8 mouse cellular contexts compared by ENCODE assay signal in genomic region chr10:86778398-86779116, GRCm38 (mm10). TPM values are rescaled to one million over a fixed set of nuclear protein-coding genes. Genes with fewer than 3 reads are reported as not detected.
DNase-seq lines count a peak whose midpoint lies in the region; ATAC-seq lines count a peak whose summit lies in the region.

Gene Nt5dc3, plus strand, starts transcription at chr10:86779005.

- H3K79me2 ChIP-seq in macrophage (ENCODE audit: inconsistent target): peaks cover 45% of the 10 kb centered on the region

- H3K4me1 ChIP-seq in hindbrain, embryonic 16.5 days (ENCODE audit: control insufficient read depth, insufficient read depth, low read depth, low read length): peaks cover 16% of the 10 kb centered on the region

- H3K4me2 ChIP-seq in hindbrain, embryonic 16.5 days (ENCODE audit: low read length): peak within 1 kb of the TSS; percentile 86

- no peaks in the 10 kb centered on the region for H3K9me3 ChIP-seq in hindbrain, embryonic 16.5 days (ENCODE audit: control insufficient read depth, low read length)

- peak; percentile 96 for ATAC-seq in hindbrain, embryonic 16.5 days

- peak within 1 kb of the TSS; percentile 88 for H3K4me3 ChIP-seq in hindbrain, embryonic 16.5 days (ENCODE audit: low read length)
- peak within 1 kb of the TSS; percentile 84 for H3K4me3 ChIP-seq in macrophage (ENCODE audit: inconsistent target)

- peak; percentile 89 for DNase-seq in WW6 (ENCODE audit: low read depth, low spot score)
- DNase-seq in cerebellum, postnatal 4 days (ENCODE audit: low spot score in 2 of 2): peak; percentile 81 to 93
- peak; percentile 98 for DNase-seq in gastrocnemius, adult 18-20 months (ENCODE audit: low spot score)
- peak; percentile 91 to 93 for DNase-seq in left cerebral cortex, adult 18-20 months (ENCODE audit: low spot score in 2 of 2)
- DNase-seq in right cerebral cortex, adult 18-20 months: peak; percentile 95
- peak; percentile 84 for DNase-seq in urinary bladder, postnatal 10 days (ENCODE audit: low spot score)

- WGBS in hindbrain, embryonic 16.5 days: under 1% methylated on average over 44 of the region's 44 CpGs
- WGBS in macrophage (ENCODE audit: missing documents): under 1% methylated on average over 43 of the region's 44 CpGs

- H3K27me3 ChIP-seq in hindbrain, embryonic 16.5 days (replicated peaks; ENCODE audit: control insufficient read depth, insufficient read depth, low read length): no peaks in the 10 kb centered on the region

- no peaks in the 10 kb centered on the region for H3K36me3 ChIP-seq in hindbrain, embryonic 16.5 days (ENCODE audit: control insufficient read depth, insufficient read depth, low read length)
- no peaks in the 10 kb centered on the region for H3K36me3 ChIP-seq in macrophage (ENCODE audit: inconsistent target)

- H3K27ac ChIP-seq in hindbrain, embryonic 16.5 days (ENCODE audit: low read depth, low read length): peak within 1 kb of the TSS; percentile 63
- peak within 1 kb of the TSS; percentile 88 for H3K27ac ChIP-seq in macrophage

- H3K9ac ChIP-seq in hindbrain, embryonic 16.5 days (ENCODE audit: low read depth, low read length): peak within 1 kb of the TSS; percentile 78

RNA-seq across cellular contexts. Expression of gene Nt5dc3, which starts in this region (rescaled TPM):
- total RNA-seq in gastrocnemius, adult 18-20 months (2021): 10 to 100 TPM; 47.6 to 52.8 TPM
- 11.3 and 13.4 TPM in 2 replicates for polyA plus RNA-seq in hindbrain, embryonic 16.5 days (2015; fragmentation: Nextera tagmentation; extraction: Ambion mirVana)
- 10 to 100 TPM; 76.3 to 77.5 TPM for total RNA-seq in left cerebral cortex, adult 18-20 months (2021)
- total RNA-seq in macrophage (2018; cell fraction: chromatin; rRNA removed): 10 to 100 TPM in 21 of 26 experiments, 1 to 10 TPM in 5; 2.9 to 40.4 (median 15.5) TPM
- 10 to 100 TPM in 21 of 26 experiments, 1 to 10 TPM in 5; 5.2 to 25.0 (median 12.7) TPM for total RNA-seq in macrophage (2018; cell fraction: cytosol; rRNA removed)
- 10 to 100 TPM in 22 of 26 experiments, 1 to 10 TPM in 4; 5.9 to 36.3 (median 17.0) TPM for total RNA-seq in macrophage (2018; cell fraction: nucleus; rRNA removed)
- 11.9 to 13.6 TPM (median 13.3 TPM) in 3 replicates for polyA plus RNA-seq in macrophage (2018)

Comparison
In these comparisons a context has a peak if more than half of its experiments do, and no peak if none do; other contexts are left out.
1. Peak in every context shown above with its lines: DNase-seq, ATAC-seq, H3K4me3 ChIP-seq and H3K27ac ChIP-seq.